Mouse (Mus musculus) hindbrain, embryonic 16.5 days (tissue): ENCODE data around the gene Gm4922. TPM values are rescaled to one million over a fixed set of nuclear protein-coding genes. Genes with fewer than 3 reads are reported as not detected.

Experiments used
- ATAC-seq: fragments of 200-750 bp; cut with Nextera tagmentation; 2 replicates; pipeline ENCODE4 v1.8.0; 2017; ENCODE audit warnings: moderate TSS enrichment, moderate library complexity
- H3K27ac ChIP-seq: fragments of 300-500 bp; sonication (generic); 2 replicates; pipeline ENCODE4 v1.5.1; 2014; ENCODE audit warnings: low read depth, mild to moderate bottlenecking, control low read depth, low read length, moderate library complexity
- H3K27me3 ChIP-seq: fragments of 300-500 bp; sonication (generic); replicated peaks from 2 replicates; pipeline ENCODE4 v1.6.1; 2014; ENCODE audit warnings: low read length; ENCODE audit not compliant: control insufficient read depth, insufficient read depth
- H3K36me3 ChIP-seq: fragments of 300-500 bp; sonication (generic); 2 replicates; pipeline ENCODE4 v1.6.1; 2014; ENCODE audit warnings: mild to moderate bottlenecking, low read length, moderate library complexity, mixed read lengths; ENCODE audit not compliant: control insufficient read depth, insufficient read depth
- H3K4me1 ChIP-seq: fragments of 300-500 bp; sonication (generic); 2 replicates; pipeline ENCODE4 v1.6.1; 2014; ENCODE audit warnings: low read depth, low read length; ENCODE audit not compliant: control insufficient read depth, insufficient read depth
- H3K4me2 ChIP-seq: fragments of 300-500 bp; sonication (generic); 2 replicates; pipeline ENCODE4 v1.6.1; 2014; ENCODE audit warnings: mild to moderate bottlenecking, low read length, control low read depth, moderate library complexity
- H3K4me3 ChIP-seq: fragments of 300-500 bp; sonication (generic); 2 replicates; pipeline ENCODE4 v1.5.1; 2014; ENCODE audit warnings: mild to moderate bottlenecking, low read length, control low read depth, moderate library complexity
- H3K9ac ChIP-seq: fragments of 300-500 bp; sonication (generic); 2 replicates; pipeline ENCODE4 v1.6.1; 2014; ENCODE audit warnings: low read depth, mild to moderate bottlenecking, control low read depth, low read length, moderate library complexity
- H3K9me3 ChIP-seq: fragments of 300-500 bp; sonication (generic); 2 replicates; pipeline ENCODE4 v1.6.1; 2014; ENCODE audit warnings: mild to moderate bottlenecking, low read length, moderate library complexity; ENCODE audit not compliant: control insufficient read depth
- WGBS: fragments of 180-500 bp; shearing (Covaris S2); extraction: QIAGEN DNeasy Blood & Tissue Kit; methylation state at CpG from one replicate; pipeline ENCODE4 v1.1.7; 2014; 5-methylcytosine and 5-hydroxymethylcytosine counted together
- polyA plus RNA-seq: library from polyadenylated mRNA; unstranded; fragments of >200 nt; fragmentation: Nextera tagmentation; extraction: Ambion mirVana; gene quantifications from 2 replicates; pipeline ENCODE4 v1.2.1, GENCODE M21; 2015

The Gm4922 gene
- polyA plus RNA-seq, 1 experiment from 2014 or later = 0.48 TPM

DNA sequence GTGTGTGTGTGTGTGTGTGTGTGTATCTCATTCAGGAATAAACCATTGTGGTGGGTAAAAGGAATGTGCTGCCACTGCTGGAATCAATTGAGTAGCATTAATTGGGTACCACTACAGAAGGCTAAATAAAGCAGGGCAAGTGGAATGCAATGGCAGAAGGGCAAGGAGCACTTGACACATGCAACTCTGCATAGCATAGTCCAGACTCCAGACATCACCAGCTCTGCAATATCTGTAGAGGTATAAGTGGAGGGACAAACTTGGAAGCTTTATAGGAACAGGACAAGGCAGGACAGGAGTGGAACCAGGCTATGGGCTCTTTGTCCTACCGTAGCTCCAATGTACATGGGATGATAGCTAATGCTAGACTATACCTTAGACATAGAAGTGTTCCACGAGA lies 25.2 kb upstream of the Gm4922 start:
- Histone ChIP-seq H3K27ac (no peak overlapping the region), H3K4me1 (no peaks in the 10 kb centered on the region), H3K9me3 (no peaks in the 10 kb centered on the region), H3K9ac (no peak overlapping the region), H3K27me3 (no peaks in the 10 kb centered on the region), H3K4me3 (no peak overlapping the region), H3K36me3 (no peaks in the 10 kb centered on the region), H3K4me2 (no peak overlapping the region)
- 85% methylated on average over 2 of the region's 2 CpGs for WGBS
- no peak for ATAC-seq

DNA sequence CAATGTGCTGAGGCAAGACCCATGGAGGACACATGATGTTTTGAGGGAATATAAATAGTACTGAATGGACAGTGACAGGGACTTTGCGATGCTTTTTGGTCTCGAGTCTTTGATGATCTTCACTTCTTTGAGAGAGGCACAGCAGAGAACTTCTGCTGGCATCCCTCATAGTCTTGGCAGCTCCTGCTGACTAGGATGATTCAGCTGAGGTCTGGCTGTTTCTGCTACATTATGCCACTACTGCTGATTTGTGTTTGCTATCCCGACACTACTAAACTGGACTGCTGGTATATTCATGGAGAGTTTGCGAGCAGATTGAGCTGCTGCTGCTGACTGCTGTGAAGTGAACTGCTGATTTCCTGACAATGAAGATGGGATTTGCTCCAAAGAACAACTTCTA lies 3.5 kb upstream of the Gm4922 start:
- no peaks in the 10 kb centered on the region for H3K9me3 ChIP-seq
- H3K27ac ChIP-seq = no peak overlapping the region
- ATAC-seq = no peak
- WGBS = 86% methylated on average over 4 of the region's 4 CpGs
- H3K27me3 ChIP-seq = no peaks in the 10 kb centered on the region
- no peaks in the 10 kb centered on the region for H3K4me1 ChIP-seq
- H3K36me3 ChIP-seq = no peaks in the 10 kb centered on the region
- H3K4me2 ChIP-seq = no peak overlapping the region
- no peak overlapping the region for H3K9ac ChIP-seq
- H3K4me3 ChIP-seq = no peak overlapping the region

DNA sequence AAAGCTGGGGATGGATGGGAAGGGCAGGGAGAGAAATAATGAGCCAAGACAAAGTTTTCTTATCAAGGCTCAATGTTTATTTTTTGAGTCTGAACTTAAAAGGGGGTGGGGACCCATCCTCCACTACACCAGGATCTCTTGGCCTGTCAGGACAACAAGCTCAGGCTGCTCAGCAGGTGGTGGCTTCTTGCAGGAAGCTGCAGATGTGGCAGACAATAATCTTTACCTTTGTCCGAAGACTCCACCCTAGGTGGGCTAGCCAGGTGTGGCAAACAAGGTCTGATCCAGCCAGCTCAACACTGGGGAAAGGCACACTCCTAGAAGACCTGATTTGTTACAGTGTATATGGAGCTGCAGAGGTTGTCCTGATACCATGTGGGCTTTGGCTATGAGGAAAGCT lies 2.0 kb upstream of the Gm4922 start:
- Histone ChIP-seq H3K27ac (no peak overlapping the region), H3K36me3 (no peaks in the 10 kb centered on the region), H3K4me2 (no peak overlapping the region), H3K4me1 (no peaks in the 10 kb centered on the region), H3K9me3 (no peaks in the 10 kb centered on the region), H3K9ac (no peak overlapping the region), H3K4me3 (no peak overlapping the region), H3K27me3 (no peaks in the 10 kb centered on the region)
- 87% methylated on average over 1 of the region's 1 CpGs for WGBS
- ATAC-seq = no peak

DNA sequence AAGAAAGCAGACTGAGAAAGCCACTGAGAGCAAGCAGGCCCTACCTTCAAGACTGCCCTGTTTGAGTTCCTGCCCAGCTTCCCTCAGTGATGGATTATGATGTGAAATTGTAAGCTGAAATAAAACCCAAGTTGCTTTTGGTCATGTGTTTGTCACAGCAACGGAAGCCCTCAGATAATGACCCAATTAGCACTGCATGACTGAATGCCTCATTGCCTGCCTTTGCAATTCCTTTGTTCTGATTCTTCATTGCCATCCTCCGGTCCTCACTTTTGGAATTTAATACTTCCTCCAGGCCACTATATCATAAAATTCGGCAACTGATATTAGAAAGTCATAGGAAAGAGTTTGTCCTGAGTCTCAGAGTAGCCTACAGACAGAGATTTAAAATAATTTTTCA lies 9.0 kb downstream of the Gm4922 start:
- ATAC-seq = no peak
- H3K27ac ChIP-seq = no peak overlapping the region
- no peaks in the 10 kb centered on the region for H3K27me3 ChIP-seq
- 38% methylated on average over 3 of the region's 3 CpGs for WGBS
- H3K4me2 ChIP-seq = no peak overlapping the region
- no peaks in the 10 kb centered on the region for H3K36me3 ChIP-seq
- H3K9me3 ChIP-seq = no peaks in the 10 kb centered on the region
- no peaks in the 10 kb centered on the region for H3K4me1 ChIP-seq
- H3K9ac ChIP-seq = no peak overlapping the region
- no peak overlapping the region for H3K4me3 ChIP-seq

DNA sequence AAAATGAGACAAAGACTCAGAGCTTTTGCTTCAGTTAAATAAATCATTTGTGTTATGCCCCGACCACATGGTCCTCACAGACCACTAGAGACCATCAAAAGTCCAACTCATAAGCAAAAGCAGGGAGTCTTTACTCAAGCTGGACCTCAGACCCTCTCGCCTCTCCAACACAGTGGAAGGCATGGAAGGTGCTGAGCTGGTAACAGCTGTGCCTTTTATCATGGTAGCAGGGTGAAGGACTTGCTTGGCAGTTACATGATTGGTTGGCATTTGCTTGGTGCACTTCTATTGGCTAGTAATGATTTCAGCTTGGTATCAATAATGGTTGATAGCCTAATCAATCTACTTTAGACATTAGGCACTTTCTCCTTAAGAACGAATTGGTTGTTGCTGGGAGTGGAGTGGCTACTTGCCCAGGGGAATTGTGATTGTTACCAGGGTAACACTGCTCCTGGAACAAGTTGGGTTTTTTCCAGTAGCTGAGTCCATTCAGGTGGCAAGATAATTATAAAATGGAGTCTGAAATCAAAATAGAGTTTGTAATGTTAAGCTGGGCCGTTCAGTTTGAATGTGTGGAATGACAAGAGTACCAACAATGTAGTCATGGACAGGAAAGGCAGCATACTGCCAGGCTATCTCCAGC lies 13.9 kb downstream of the Gm4922 start:
- Histone ChIP-seq H3K36me3 (no peaks in the 10 kb centered on the region), H3K9ac (no peak overlapping the region), H3K4me2 (no peak overlapping the region), H3K27ac (no peak overlapping the region), H3K27me3 (no peaks in the 10 kb centered on the region), H3K4me3 (no peak overlapping the region), H3K9me3 (no peaks in the 10 kb centered on the region), H3K4me1 (no peaks in the 10 kb centered on the region)
- ATAC-seq = no peak
- 51% methylated on average over 4 of the region's 4 CpGs for WGBS

DNA sequence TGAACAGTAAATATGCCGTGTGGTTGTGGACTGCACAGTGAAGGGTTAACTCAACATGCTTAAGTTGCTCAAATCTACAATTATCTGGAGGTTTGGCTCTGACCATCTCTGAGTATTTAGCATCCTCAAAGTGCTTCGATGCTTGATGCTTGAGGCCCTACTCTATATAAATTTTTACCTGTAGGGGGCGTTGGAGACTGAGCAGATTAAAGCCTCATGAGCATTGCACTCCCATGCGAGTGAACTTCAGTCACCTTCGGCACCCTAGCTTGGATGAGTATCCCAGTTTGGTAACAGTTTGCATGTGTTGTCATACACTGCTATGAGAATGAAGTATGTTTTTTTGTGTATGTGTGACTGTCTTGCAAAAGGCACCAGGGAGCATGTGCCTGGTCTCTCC lies 16.7 kb downstream of the Gm4922 start:
- Histone ChIP-seq H3K27ac (no peak overlapping the region), H3K36me3 (no peaks in the 10 kb centered on the region), H3K9ac (no peak overlapping the region), H3K4me3 (no peak overlapping the region), H3K4me1 (no peaks in the 10 kb centered on the region), H3K4me2 (no peak overlapping the region), H3K9me3 (peaks cover 2% of the 10 kb centered on the region; the same call in 1 of the 2 replicates), H3K27me3 (no peaks in the 10 kb centered on the region)
- ATAC-seq = no peak
- WGBS = 57% methylated on average over 5 of the region's 5 CpGs

DNA sequence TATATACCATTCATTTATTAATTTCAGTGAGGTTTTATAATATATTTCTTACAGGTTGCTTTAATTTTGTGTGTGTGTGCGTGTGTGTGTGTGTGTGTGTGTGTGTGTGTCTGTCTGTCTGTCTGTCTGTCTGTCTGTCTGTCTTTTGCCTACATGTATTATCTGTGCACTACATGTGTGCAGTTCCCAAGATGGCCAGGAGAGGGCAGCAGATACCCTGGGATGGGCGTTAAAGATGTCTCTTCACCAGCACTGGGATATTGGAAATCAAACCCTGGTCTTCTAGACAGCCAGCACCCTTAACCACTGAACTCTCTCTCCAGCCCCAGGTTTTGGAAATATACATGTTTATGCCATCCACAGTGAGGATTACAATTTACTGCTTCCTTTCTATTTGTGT lies 26.4 kb downstream of the Gm4922 start:
- Histone ChIP-seq H3K36me3 (no peaks in the 10 kb centered on the region), H3K4me2 (no peak overlapping the region), H3K4me3 (no peak overlapping the region), H3K27me3 (no peaks in the 10 kb centered on the region), H3K9ac (no peak overlapping the region), H3K4me1 (no peaks in the 10 kb centered on the region), H3K9me3 (peaks cover 4% of the 10 kb centered on the region; the same call in 1 of the 2 replicates), H3K27ac (no peak overlapping the region)
- WGBS = 38% methylated on average over 2 of the region's 2 CpGs
- no peak for ATAC-seq

DNA sequence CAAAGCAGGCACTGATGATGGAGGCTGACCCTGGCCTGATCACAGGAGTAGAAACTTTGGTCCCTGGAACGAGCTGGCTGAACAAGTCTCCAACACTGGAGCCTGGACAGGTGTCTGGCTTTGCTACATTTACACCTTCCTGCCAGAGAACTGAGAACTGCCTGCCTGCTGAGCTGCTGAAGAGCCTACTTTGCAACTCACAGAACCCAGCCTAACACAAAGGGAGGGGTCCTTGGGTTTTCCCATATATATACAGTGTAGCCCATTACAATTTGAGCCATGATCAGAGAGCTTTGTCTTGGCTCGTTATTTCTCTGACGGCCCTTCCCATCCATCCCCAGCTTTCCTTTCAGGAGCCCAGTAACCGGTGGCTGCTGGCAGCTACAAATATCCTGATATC lies 36.5 kb downstream of the Gm4922 start:
- WGBS = 84% methylated on average over 4 of the region's 4 CpGs
- Histone ChIP-seq H3K27me3 (no peaks in the 10 kb centered on the region), H3K36me3 (no peaks in the 10 kb centered on the region), H3K9ac (no peak overlapping the region), H3K9me3 (no peaks in the 10 kb centered on the region), H3K27ac (no peak overlapping the region), H3K4me1 (no peaks in the 10 kb centered on the region), H3K4me2 (no peak overlapping the region), H3K4me3 (no peak overlapping the region)
- ATAC-seq = no peak

DNA sequence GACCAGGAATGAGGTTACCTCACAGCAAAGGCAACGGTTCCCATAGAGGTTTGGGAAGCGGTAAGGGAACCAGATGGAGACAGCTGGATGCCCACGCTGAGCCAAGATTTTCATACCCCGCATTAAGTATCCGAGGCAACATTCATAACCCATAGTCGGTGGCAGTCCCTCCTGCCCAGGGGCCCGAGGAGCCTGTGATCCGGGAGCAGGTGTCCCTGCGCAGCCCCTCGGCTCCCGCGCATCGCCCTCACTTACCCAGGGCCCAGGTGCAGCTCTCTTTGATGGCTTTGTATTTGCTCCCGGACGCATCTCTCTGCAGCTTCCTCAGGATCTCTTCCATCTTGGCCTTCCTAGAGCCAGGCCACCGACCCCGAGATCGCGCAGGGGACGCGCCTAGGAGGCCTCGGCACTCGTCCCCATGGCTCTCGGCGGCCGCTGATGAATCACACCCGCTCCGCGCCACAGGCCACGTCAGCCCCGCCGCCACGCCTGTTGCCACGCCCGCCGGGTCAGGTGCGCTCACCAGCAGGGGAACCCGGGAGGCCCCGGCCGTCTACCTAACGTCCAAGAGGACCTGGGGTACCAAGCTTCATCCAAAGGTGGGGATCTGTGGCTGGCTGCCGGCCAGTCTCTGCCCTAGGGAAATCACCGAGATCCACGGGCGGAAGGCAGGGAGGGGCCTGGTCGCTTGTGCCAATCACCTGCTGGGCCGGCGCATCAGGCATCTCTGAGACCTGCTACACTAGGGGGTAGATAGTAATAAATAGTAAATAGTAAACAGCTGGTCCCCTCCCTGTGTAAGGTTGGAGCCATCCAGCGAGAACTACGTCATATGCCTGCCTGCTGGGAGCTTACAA lies 43.1 kb downstream of the Gm4922 start, which contains the start of gene Arfgef3:
Gene Arfgef3 (minus strand): TSS at position 664 of the 857 bp plus-strand sequence.
- ATAC-seq = peak; percentile 91

More for the DNA sequence above, 43.1 kb downstream of the Gm4922 start, which contains the start of gene Arfgef3:
- H3K4me2 ChIP-seq = peak within 1 kb of the TSS; percentile 57
- H3K4me1 ChIP-seq = peaks cover 8% of the 10 kb centered on the region; the same call in 1 of the 2 replicates
- H3K9ac ChIP-seq = peak within 1 kb of the TSS; percentile 82
- H3K4me3 ChIP-seq = peak within 1 kb of the TSS; percentile 68
- WGBS = 1% methylated on average over 50 of the region's 50 CpGs
- H3K27ac ChIP-seq = peak within 1 kb of the TSS; percentile 91
- no peaks in the 10 kb centered on the region for H3K9me3 ChIP-seq
- no peaks in the 10 kb centered on the region for H3K36me3 ChIP-seq
- H3K27me3 ChIP-seq = no peaks in the 10 kb centered on the region
